Mouse (Mus musculus) stomach, postnatal 0 days (tissue): ENCODE results near the gene Sfxn5. TPM values are rescaled to one million over a fixed set of nuclear protein-coding genes. Genes with fewer than 3 reads are reported as not detected.
A peak's percentile ranks its signal among the peaks of the same experiment; 100 is the strongest.

Source experiments
- ATAC-seq: fragments of 200-750 bp; cut with Nextera tagmentation; 2 replicates; pipeline ENCODE4 v1.8.0; 2017; ENCODE audit not compliant: low FRiP score, low TSS enrichment
- DNase-seq: peaks from one replicate; pipeline ENCODE4 v3.0.0-alpha.2; 2016; ENCODE audit warnings: low spot score
- H3K27ac ChIP-seq: fragments of 300-500 bp; sonication (generic); replicated peaks from 2 replicates; pipeline ENCODE4 v1.5.1; 2014; ENCODE audit warnings: mild to moderate bottlenecking, control low read depth
- H3K27me3 ChIP-seq: fragments of 300-500 bp; sonication (generic); 2 replicates; pipeline ENCODE4 v1.6.1; 2014; ENCODE audit warnings: low read length; ENCODE audit not compliant: control insufficient read depth, insufficient read depth
- H3K36me3 ChIP-seq: fragments of 300-500 bp; sonication (generic); 2 replicates; pipeline ENCODE4 v1.6.1; 2014; ENCODE audit warnings: low read length, mixed read lengths; ENCODE audit not compliant: control insufficient read depth, insufficient read depth
- H3K4me1 ChIP-seq: fragments of 300-500 bp; sonication (generic); replicated peaks from 2 replicates; pipeline ENCODE4 v1.6.1; 2014; ENCODE audit warnings: antibody characterized with exemption; ENCODE audit not compliant: control insufficient read depth, insufficient read depth
- H3K4me2 ChIP-seq: fragments of 300-500 bp; sonication (generic); replicated peaks from 2 replicates; pipeline ENCODE4 v1.6.1; 2014; ENCODE audit warnings: low read depth, mild to moderate bottlenecking, control low read depth, moderate library complexity
- H3K4me3 ChIP-seq: fragments of 300-500 bp; sonication (generic); 2 replicates; pipeline ENCODE4 v1.5.1; 2014; ENCODE audit warnings: low read depth, low read length, control low read depth
- H3K9ac ChIP-seq: fragments of 300-500 bp; sonication (generic); 2 replicates; pipeline ENCODE4 v1.6.1; 2014; ENCODE audit warnings: mild to moderate bottlenecking, low read length, control low read depth, mixed read lengths
- H3K9me3 ChIP-seq: fragments of 300-500 bp; sonication (generic); 2 replicates; pipeline ENCODE4 v1.6.1; 2016; ENCODE audit warnings: low read length; ENCODE audit not compliant: control insufficient read depth
- CTCF ChIP-seq: IDR thresholded peaks from 2 replicates; pipeline ENCODE4 v1.5.1; 2016; ENCODE audit warnings: antibody characterized with exemption, low read depth, mild to moderate bottlenecking, moderate library complexity
- EP300 ChIP-seq: optimal IDR thresholded peaks from 2 replicates; pipeline ENCODE3; 2016; ENCODE audit warnings: antibody characterized with exemption
- WGBS: fragments of 180-500 bp; shearing (Covaris S2); extraction: QIAGEN DNeasy Blood & Tissue Kit; methylation state at CpG from one replicate; pipeline ENCODE4 v1.1.7; 2014; 5-methylcytosine and 5-hydroxymethylcytosine counted together
- polyA plus RNA-seq: library from polyadenylated mRNA; unstranded; fragments of >200 nt; fragmentation: Nextera tagmentation; extraction: Ambion mirVana; gene quantifications from 2 replicates; pipeline ENCODE4 v1.2.1, GENCODE M21; 2015

Gene Sfxn5
- polyA plus RNA-seq, 1 experiment from 2014 or later = 8.4 TPM

GRCm38 (mm10) chr6:85378629-85379028 lies 45.4 kb upstream of the Sfxn5 start:
- no peaks in the 10 kb centered on the region for H3K4me1 ChIP-seq
- WGBS = 58% methylated on average over 8 of the region's 8 CpGs
- H3K27me3 ChIP-seq = no peaks in the 10 kb centered on the region
- no peak overlapping the region for H3K4me3 ChIP-seq
- no peaks in the 10 kb centered on the region for H3K9me3 ChIP-seq
- TF ChIP-seq CTCF = no peak
- TF ChIP-seq EP300 = no peak
- H3K27ac ChIP-seq = no peak overlapping the region
- H3K4me2 ChIP-seq = no peak overlapping the region
- DNase-seq (no peak), ATAC-seq (no peak)
- no peaks in the 10 kb centered on the region for H3K36me3 ChIP-seq
- H3K9ac ChIP-seq = no peak overlapping the region

- ATAC-seq (no peak), DNase-seq (no peak)
- no peaks in the 10 kb centered on the region for H3K36me3 ChIP-seq
- H3K9me3 ChIP-seq = no peaks in the 10 kb centered on the region
- H3K4me1 ChIP-seq = no peaks in the 10 kb centered on the region
- H3K27me3 ChIP-seq = no peaks in the 10 kb centered on the region
- no peak overlapping the region for H3K4me3 ChIP-seq
- H3K9ac ChIP-seq = no peak overlapping the region
- H3K27ac ChIP-seq = no peak overlapping the region
- TF ChIP-seq CTCF (no peak), EP300 (no peak)
- 58% methylated on average over 5 of the region's 5 CpGs for WGBS
- H3K4me2 ChIP-seq = no peak overlapping the region
Observed at GRCm38 (mm10) chr6:85377876-85378275, 44.7 kb upstream of the Sfxn5 start.

- no peak overlapping the region for H3K4me3 ChIP-seq
- no peaks in the 10 kb centered on the region for H3K36me3 ChIP-seq
- WGBS = 57% methylated on average over 4 of the region's 4 CpGs
- ATAC-seq (no peak), DNase-seq (no peak)
- TF ChIP-seq EP300 (no peak), CTCF (no peak)
- no peaks in the 10 kb centered on the region for H3K27me3 ChIP-seq
- H3K27ac ChIP-seq = no peak overlapping the region
- H3K4me2 ChIP-seq = no peak overlapping the region
- no peaks in the 10 kb centered on the region for H3K9me3 ChIP-seq
- no peak overlapping the region for H3K9ac ChIP-seq
- H3K4me1 ChIP-seq = peaks cover 2% of the 10 kb centered on the region; the same call in 1 of the 2 replicates
Observed at GRCm38 (mm10) chr6:85377066-85377734, 44.0 kb upstream of the Sfxn5 start.

GRCm38 (mm10) chr6:85374734-85375114 lies 41.5 kb upstream of the Sfxn5 start:
- Histone ChIP-seq H3K4me1 (peaks cover 3% of the 10 kb centered on the region; the same call in 1 of the 2 replicates), H3K4me3 (peak overlapping the region; percentile 81), H3K27ac (peak overlapping the region; percentile 35; the same call in 1 of the 2 replicates), H3K4me2 (peak overlapping the region; percentile 95), H3K9ac (peak overlapping the region; percentile 58), H3K9me3 (no peaks in the 10 kb centered on the region), H3K27me3 (no peaks in the 10 kb centered on the region), H3K36me3 (no peaks in the 10 kb centered on the region)
- ATAC-seq = peak; percentile 97
- peak; percentile 98 for DNase-seq
- under 1% methylated on average over 19 of the region's 19 CpGs for WGBS
- TF ChIP-seq CTCF = no peak
- TF ChIP-seq EP300 = no peak

- no peaks in the 10 kb centered on the region for H3K27me3 ChIP-seq
- H3K4me1 ChIP-seq = peaks cover 7% of the 10 kb centered on the region; the same call in 1 of the 2 replicates
- TF ChIP-seq CTCF = no peak
- TF ChIP-seq EP300 = no peak
- ATAC-seq (peak; percentile 17), DNase-seq (peak; percentile 47)
- WGBS = 1% methylated on average over 77 of the region's 80 CpGs
- H3K27ac ChIP-seq = peak within 1 kb of the TSS; percentile 77
- peak within 1 kb of the TSS; percentile 81 for H3K4me3 ChIP-seq
- peak within 1 kb of the TSS; percentile 86 for H3K9ac ChIP-seq
- H3K36me3 ChIP-seq = no peaks in the 10 kb centered on the region
- H3K4me2 ChIP-seq = peak within 1 kb of the TSS; percentile 95
- no peaks in the 10 kb centered on the region for H3K9me3 ChIP-seq
Observed at GRCm38 (mm10) chr6:85373951-85374733, 40.9 kb upstream of the Sfxn5 start, which contains the start of gene Rab11fip5. TSS of gene Rab11fip5 (minus strand) at chr6:85374634.
